In genomic region chr5:143659021-143659523, GRCm38 (mm10) we compare ENCODE assay signal across 23 mouse cellular contexts. TPM values are rescaled to one million over a fixed set of nuclear protein-coding genes. Genes with fewer than 3 reads are reported as not detected.
DNase-seq lines count a peak whose midpoint lies in the region; ATAC-seq and TF ChIP-seq lines count a peak whose summit lies in the region.
"Had no signal": no experiment of that assay in that cellular context is flagged by ENCODE, and none has a peak within 500 bp of the region (broad histone marks: within the 10 kb centered on the region; RNA-seq: fewer than 3 reads in every experiment).

No protein-coding gene starts in this region.

- TF ChIP-seq CTCF in MEL (IDR thresholded peaks at IDR 0.05 in 2 of 3, conservative IDR thresholded peaks at IDR 0.05 in 1 of 3; ENCODE audit: control insufficient read depth in 1 of 3, insufficient read depth in 1 of 3, low read depth in 2 of 3, low read length in 3 of 3, poor library complexity in 1 of 3, severe bottlenecking in 1 of 3) = no peak

- peaks cover 0 to 35% of the 10 kb centered on the region in 2 experiments; a peak in 2 of 4 replicates for H3K36me3 ChIP-seq in MEL (ENCODE audit: control insufficient read depth in 1 of 2, insufficient read depth in 2 of 2, low read length in 2 of 2)
- H3K36me3 ChIP-seq in liver, embryonic 12.5 days = peaks cover 7% of the 10 kb centered on the region
- H3K36me3 ChIP-seq: embryonic facial prominence, embryonic 12.5 days; forebrain, embryonic 10.5 days; hindbrain, embryonic 15.5 days; limb, embryonic 13.5 days; midbrain, embryonic 15.5 days; neural tube, embryonic 13.5 days had no signal

- H3K4me2 ChIP-seq in liver, embryonic 12.5 days = peak overlapping the region; percentile 44
- H3K4me2 ChIP-seq: embryonic facial prominence, embryonic 12.5 days; hindbrain, embryonic 15.5 days; limb, embryonic 13.5 days; lung, embryonic 14.5 days; midbrain, embryonic 15.5 days; neural tube, embryonic 13.5 days had no signal

- peak; percentile 43 for DNase-seq in MEL (ENCODE audit: low read depth, low spot score)
- DNase-seq in natural killer cell, adult 2 months (ENCODE audit: low spot score in 2 of 2) = no peak
- DNase-seq in layer of hippocampus, adult 9-10 months (ENCODE audit: low spot score) = no peak
- DNase-seq in kidney, postnatal 4 days = no peak
- DNase-seq: adrenal gland, postnatal 10 days; cerebellum, adult 18-20 months; cerebellum, postnatal 14 days; gastrocnemius, postnatal 14 days; heart, adult 18-20 months; lung, embryonic 14.5 days; lung, postnatal 36 days; thymus, postnatal 25 days had no signal

- no peak overlapping the region for H3K9ac ChIP-seq in MEL (ENCODE audit: control insufficient read depth, low read depth, low read length, poor library complexity, severe bottlenecking)
- peak overlapping the region; percentile 39 for H3K9ac ChIP-seq in liver, embryonic 12.5 days
- H3K9ac ChIP-seq: embryonic facial prominence, embryonic 12.5 days; hindbrain, embryonic 15.5 days; limb, embryonic 13.5 days; lung, embryonic 14.5 days; midbrain, embryonic 15.5 days; neural tube, embryonic 13.5 days had no signal

- no peak for TF ChIP-seq RAD21 in MEL (IDR thresholded peaks at IDR 0.05; ENCODE audit: low read depth, low read length)

- no peaks in the 10 kb centered on the region for H3K9me3 ChIP-seq in MEL (replicated peaks; ENCODE audit: insufficient read depth, low read length)
- no peaks in the 10 kb centered on the region for H3K9me3 ChIP-seq in liver, embryonic 12.5 days (replicated peaks)
- H3K9me3 ChIP-seq: embryonic facial prominence, embryonic 12.5 days; forebrain, embryonic 10.5 days; hindbrain, embryonic 15.5 days; limb, embryonic 13.5 days; midbrain, embryonic 15.5 days; neural tube, embryonic 13.5 days had no signal

- no peak overlapping the region for H3K27ac ChIP-seq in MEL (ENCODE audit: control insufficient read depth, low read depth, low read length)
- peak overlapping the region; percentile 50 for H3K27ac ChIP-seq in liver, embryonic 12.5 days
- H3K27ac ChIP-seq: embryonic facial prominence, embryonic 12.5 days; forebrain, embryonic 10.5 days; hindbrain, embryonic 15.5 days; limb, embryonic 13.5 days; midbrain, embryonic 15.5 days; neural tube, embryonic 13.5 days had no signal

- H3K27me3 ChIP-seq in MEL (ENCODE audit: control insufficient read depth in 1 of 2, insufficient read depth in 2 of 2, low read length in 2 of 2) = no peaks in the 10 kb centered on the region
- no peaks in the 10 kb centered on the region for H3K27me3 ChIP-seq in liver, embryonic 12.5 days (replicated peaks)
- H3K27me3 ChIP-seq: embryonic facial prominence, embryonic 12.5 days; hindbrain, embryonic 15.5 days; limb, embryonic 13.5 days; midbrain, embryonic 15.5 days; neural tube, embryonic 13.5 days had no signal

- H3K4me3 ChIP-seq in MEL (ENCODE audit: control insufficient read depth in 1 of 2, insufficient read depth in 1 of 2, low read depth in 2 of 2, low read length in 2 of 2) = no peak overlapping the region
- no peak overlapping the region for H3K4me3 ChIP-seq in liver, embryonic 12.5 days
- H3K4me3 ChIP-seq: embryonic facial prominence, embryonic 12.5 days; forebrain, embryonic 10.5 days; hindbrain, embryonic 15.5 days; limb, embryonic 13.5 days; midbrain, embryonic 15.5 days; neural tube, embryonic 13.5 days had no signal

- TF ChIP-seq EP300 in MEL (IDR thresholded peaks at IDR 0.05; ENCODE audit: low read depth in 1 of 2, low read length in 2 of 2) = no peak

- TF ChIP-seq POLR2A in MEL (IDR thresholded peaks at IDR 0.05; ENCODE audit: control insufficient read depth in 1 of 2, insufficient read depth in 1 of 2, low read depth in 1 of 2, low read length in 2 of 2, poor library complexity in 1 of 2) = no peak

- peaks cover 25% of the 10 kb centered on the region for H3K79me2 ChIP-seq in MEL (ENCODE audit: control insufficient read depth, insufficient read depth, low read length, poor library complexity)

- peak; percentile 49; the same call in 1 of the 2 replicates for ATAC-seq in erythroblast, adult 5-6 weeks (replicated peaks; ENCODE audit: low FRiP score, poor library complexity, severe bottlenecking)
- peak; percentile 54; the same call in 1 of the 2 replicates for ATAC-seq in liver, embryonic 12.5 days
- peak; percentile 33; the same call in 1 of the 2 replicates for ATAC-seq in megakaryocyte progenitor cell, adult 5-6 weeks (replicated peaks; ENCODE audit: poor library complexity)
- ATAC-seq: forebrain, embryonic 16.5 days; intestine, embryonic 16.5 days; midbrain, embryonic 15.5 days had no signal

- H3K4me1 ChIP-seq in MEL (ENCODE audit: control insufficient read depth in 1 of 2, insufficient read depth in 2 of 2, low read length in 2 of 2) = peaks cover 20 to 35% of the 10 kb centered on the region in 2 experiments
- peaks cover 93% of the 10 kb centered on the region for H3K4me1 ChIP-seq in liver, embryonic 12.5 days

- WGBS in liver, embryonic 12.5 days (ENCODE audit: insufficient replicate concordance) = 33% methylated on average over 8 of the region's 8 CpGs

TF ChIP-seq in MEL, 35 proteins besides CTCF, POLR2A, EP300 and RAD21:
- no peak for TF ChIP-seq CHD1 (IDR thresholded peaks at IDR 0.05; ENCODE audit: low read depth, low read length)
- no peak for TF ChIP-seq NELFE (IDR thresholded peaks at IDR 0.05; ENCODE audit: low read depth, low read length)
- peak; percentile 20; the same call in 1 of the 2 replicates for TF ChIP-seq MXI1 (IDR thresholded peaks at IDR 0.05; ENCODE audit: low read depth, low read length)
- TF ChIP-seq USF1 (IDR thresholded peaks at IDR 0.05; ENCODE audit: low read depth, low read length) = peak; percentile 88
- TF ChIP-seq BHLHE40 (IDR thresholded peaks at IDR 0.05; ENCODE audit: borderline replicate concordance, low read depth, low read length) = no peak
- TF ChIP-seq ZC3H11A (IDR thresholded peaks at IDR 0.05; ENCODE audit: low read depth, low read length) = no peak
- TF ChIP-seq TAL1 (IDR thresholded peaks at IDR 0.05; ENCODE audit: low read length) = no peak
- no peak for TF ChIP-seq HCFC1 (IDR thresholded peaks at IDR 0.05; ENCODE audit: low read depth, low read length)
- 0 out of 2 replicates have a peak, but pooled peaks have one; percentile 21 for TF ChIP-seq SIN3A (IDR thresholded peaks at IDR 0.05; ENCODE audit: low read length)
- TF ChIP-seq UBTF (IDR thresholded peaks at IDR 0.05; ENCODE audit: borderline replicate concordance, insufficient read depth, low read depth, low read length) = no peak
- TF ChIP-seq CHD2 (IDR thresholded peaks at IDR 0.05; ENCODE audit: low read length) = no peak
- TF ChIP-seq MAZ (IDR thresholded peaks at IDR 0.05; ENCODE audit: low read depth, low read length) = no peak
- no peak for TF ChIP-seq SMC3 (IDR thresholded peaks at IDR 0.05; ENCODE audit: low read depth, low read length)

RNA-seq across cellular contexts. Expression of gene Cyth3, which starts 36.8 kb away (rescaled TPM):
- 32.8 and 41.1 TPM in 2 replicates for total RNA-seq in MEL (2012; rRNA removed)
- 10 to 100 TPM in 1 of 2 experiments, not detected in 1; 44.9 TPM for polyA plus RNA-seq in MEL (2012; ENCODE audit: insufficient read depth in 1 of 2, insufficient read length in 2 of 2, low read depth in 1 of 2, low replicate concordance in 2 of 2, missing spikeins in 1 of 2)
- 105 and 106 TPM in 2 replicates for total RNA-seq in erythroblast, adult 5-6 weeks (2015; ENCODE audit: low replicate concordance)
- 145 and 205 TPM in 2 replicates for total RNA-seq in erythroblast, adult 5-6 weeks (2017; ENCODE audit: low replicate concordance)
- polyA plus RNA-seq in liver, embryonic 12.5 days (2016; fragmentation: Nextera tagmentation; extraction: Ambion mirVana) = 46.0 and 47.7 TPM in 2 replicates
- 10.4 and 15.7 TPM in 2 replicates for total RNA-seq in megakaryocyte progenitor cell, adult 5-6 weeks (2015)
- 8.8 and 17.4 TPM in 2 replicates for total RNA-seq in megakaryocyte progenitor cell, adult 5-6 weeks (2017)
